Mouse (Mus musculus) heart, postnatal 0 days (tissue): ENCODE measurements around the gene Bckdhb.

Source experiments
- CTCF ChIP-seq: IDR thresholded peaks from 2 replicates; pipeline ENCODE4 v1.5.1; 2016; ENCODE audit warnings: antibody characterized with exemption, control low read depth, low read depth
- EP300 ChIP-seq: IDR thresholded peaks from 2 replicates; pipeline ENCODE4 v1.6.1; 2016; ENCODE audit warnings: antibody characterized with exemption, low read depth

GRCm38 (mm10) chr9:84148124-84148523 lies 223.2 kb downstream of the Bckdhb start:
- TF ChIP-seq CTCF (no peak), EP300 (no peak)
